Mouse (Mus musculus) embryonic facial prominence, embryonic 11.5 days (tissue): Measurements from ENCODE around the gene Pds5a. TPM values are rescaled to one million over a fixed set of nuclear protein-coding genes. Genes with fewer than 3 reads are reported as not detected.

ENCODE experiments used
- polyA plus RNA-seq: library from polyadenylated mRNA; unstranded; fragments of >200 nt; fragmentation: Nextera tagmentation; extraction: Ambion mirVana; gene quantifications from 2 replicates; pipeline ENCODE4 v1.2.1, GENCODE M21; 2014

Gene Pds5a
- polyA plus RNA-seq, 1 experiment from 2014 or later, result 129 TPM

Other genes with a start within 250 kb of the Pds5a start
- gene Gm43552, start 205.4 kb downstream of the Pds5a start, polyA plus RNA-seq, result not detected in 2 replicates
- gene Smim14, start 161.1 kb downstream of the Pds5a start, polyA plus RNA-seq, result 77.6 and 82.5 TPM in 2 replicates
- gene Ube2k, start 161.0 kb downstream of the Pds5a start, polyA plus RNA-seq, result 164 and 170 TPM in 2 replicates
- gene N4bp2, start 65.2 kb upstream of the Pds5a start, polyA plus RNA-seq, result 45.4 and 50.7 TPM in 2 replicates
- 0.15 and 0.25 TPM in 2 replicates for gene Rhoh, start 162.9 kb upstream of the Pds5a start, polyA plus RNA-seq
- 0.65 and 0.82 TPM in 2 replicates for gene Chrna9, start 236.6 kb upstream of the Pds5a start, polyA plus RNA-seq